Mouse (Mus musculus) kidney, postnatal 0 days (tissue): ENCODE measurements around the gene Bud13. TPM values are rescaled to one million over a fixed set of nuclear protein-coding genes. Genes with fewer than 3 reads are reported as not detected.
A peak's percentile ranks its signal among the peaks of the same experiment; 100 is the strongest.
"Not testable (repeated sequence)": the region's sequence is repeated elsewhere in the genome, so short reads cannot be mapped to it uniquely, and the experiment has no call there.

Source experiments
- ATAC-seq: fragments of 200-750 bp; cut with Nextera tagmentation; replicated peaks from 2 replicates; pipeline ENCODE4 v1.8.0; 2017; ENCODE audit warnings: low read depth, moderate number of reproducible peaks, moderate TSS enrichment, moderate library complexity; ENCODE audit not compliant: low FRiP score
- DNase-seq: peaks from one replicate; pipeline ENCODE4 v3.0.0-alpha.2; 2016; ENCODE audit warnings: low spot score
- H3K27ac ChIP-seq: fragments of 300-500 bp; sonication (generic); 2 replicates; pipeline ENCODE4 v1.5.1; 2014; ENCODE audit warnings: mild to moderate bottlenecking
- H3K27me3 ChIP-seq: fragments of 300-500 bp; sonication (generic); 2 replicates; pipeline ENCODE4 v1.6.1; 2014; ENCODE audit warnings: low read length, mixed read lengths; ENCODE audit not compliant: insufficient read depth
- H3K36me3 ChIP-seq: fragments of 300-500 bp; sonication (generic); 2 replicates; pipeline ENCODE4 v1.6.1; 2014; ENCODE audit warnings: low read length, mixed read lengths; ENCODE audit not compliant: insufficient read depth
- H3K4me1 ChIP-seq: fragments of 300-500 bp; sonication (generic); replicated peaks from 2 replicates; pipeline ENCODE4 v1.6.1; 2014; ENCODE audit warnings: antibody characterized with exemption, low read length, mixed read lengths; ENCODE audit not compliant: insufficient read depth
- H3K4me2 ChIP-seq: fragments of 300-500 bp; sonication (generic); 2 replicates; pipeline ENCODE4 v1.6.1; 2014; ENCODE audit warnings: mild to moderate bottlenecking, low read length, moderate library complexity, mixed read lengths
- H3K4me3 ChIP-seq: fragments of 300-500 bp; sonication (generic); replicated peaks from 2 replicates; pipeline ENCODE4 v1.5.1; 2014; ENCODE audit warnings: low read depth, low read length
- H3K9ac ChIP-seq: fragments of 300-500 bp; sonication (generic); 2 replicates; pipeline ENCODE4 v1.6.1; 2014; ENCODE audit warnings: low read depth, low read length
- H3K9me3 ChIP-seq: fragments of 300-500 bp; sonication (generic); replicated peaks from 2 replicates; pipeline ENCODE4 v1.6.1; 2016; ENCODE audit warnings: low read length, inconsistent platforms, mixed read lengths
- CTCF ChIP-seq: IDR thresholded peaks from 2 replicates; pipeline ENCODE4 v1.5.1; 2016; ENCODE audit warnings: antibody characterized with exemption, low read depth, mild to moderate bottlenecking, moderate library complexity
- WGBS: fragments of 180-500 bp; shearing (Covaris S2); extraction: QIAGEN DNeasy Blood & Tissue Kit; methylation state at CpG from one replicate; pipeline ENCODE4 v1.1.7; 2014; 5-methylcytosine and 5-hydroxymethylcytosine counted together
- polyA plus RNA-seq: library from polyadenylated mRNA; unstranded; fragments of >200 nt; fragmentation: Nextera tagmentation; extraction: Ambion mirVana; gene quantifications from 2 replicates; pipeline ENCODE4 v1.2.1, GENCODE M21; 2015

Bud13 gene
- polyA plus RNA-seq, 1 experiment from 2014 or later: 14.9 TPM

DNA sequence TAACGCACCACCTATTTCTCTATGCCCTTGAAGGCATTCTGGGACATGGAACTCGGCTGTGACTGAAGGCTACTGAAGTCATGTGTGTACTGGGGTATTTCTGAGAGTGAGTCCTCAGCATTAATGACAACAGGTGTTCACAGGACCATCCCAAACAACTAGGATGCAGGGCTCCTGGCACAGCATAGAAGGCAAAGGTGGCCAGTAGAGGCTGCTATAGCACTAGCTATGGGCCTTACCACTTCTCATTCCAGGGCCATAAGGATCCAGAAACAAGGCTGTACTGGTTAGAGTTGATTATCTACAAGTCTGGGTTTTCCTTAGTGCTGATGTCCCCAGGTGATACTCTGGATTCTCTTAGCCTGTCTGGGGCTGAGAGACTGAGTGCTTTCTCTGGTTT lies 32.1 kb downstream of the Bud13 start:
- no peaks in the 10 kb centered on the region for H3K4me1 ChIP-seq
- no peaks in the 10 kb centered on the region for H3K9me3 ChIP-seq
- TF ChIP-seq CTCF: no peak
- no peak overlapping the region for H3K4me3 ChIP-seq
- ATAC-seq (no peak), DNase-seq (no peak)
- no peaks in the 10 kb centered on the region for H3K36me3 ChIP-seq
- no peaks in the 10 kb centered on the region for H3K27me3 ChIP-seq
- WGBS: 39% methylated on average over 2 of the region's 2 CpGs
- no peak overlapping the region for H3K4me2 ChIP-seq
- no peak overlapping the region for H3K27ac ChIP-seq
- H3K9ac ChIP-seq: no peak overlapping the region

DNA sequence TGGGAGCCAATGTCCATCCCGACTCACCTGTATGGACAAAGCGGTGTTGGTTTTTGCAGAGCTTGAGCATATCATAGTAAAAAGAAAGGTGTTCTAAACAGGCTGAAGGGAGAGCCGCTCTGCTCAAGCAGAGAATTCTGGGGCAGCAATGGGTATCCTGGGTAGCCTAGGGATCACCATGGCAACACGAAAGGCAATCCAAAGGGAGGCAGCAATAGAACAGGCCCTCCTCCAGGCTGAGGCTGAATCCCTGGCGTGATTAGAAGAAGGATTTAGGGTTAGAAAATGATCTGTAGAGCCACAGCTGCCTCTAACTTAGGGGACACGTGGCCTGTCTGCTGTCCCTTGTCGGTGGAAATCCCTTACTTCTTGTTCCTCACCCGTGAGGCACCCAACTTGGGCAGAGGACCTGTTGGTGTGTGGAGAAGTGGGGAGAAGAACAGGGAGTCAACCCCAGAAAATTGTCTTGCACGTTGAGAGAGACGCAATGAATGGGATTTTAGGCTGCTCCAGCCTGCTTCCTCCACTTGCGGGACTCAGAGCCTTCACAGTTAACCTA lies 33.1 kb downstream of the Bud13 start:
- no peak overlapping the region for H3K4me3 ChIP-seq
- no peaks in the 10 kb centered on the region for H3K36me3 ChIP-seq
- 40% methylated on average over 11 of the region's 11 CpGs for WGBS
- DNase-seq (no peak), ATAC-seq (no peak)
- no peak overlapping the region for H3K4me2 ChIP-seq
- TF ChIP-seq CTCF: no peak
- no peak overlapping the region for H3K9ac ChIP-seq
- no peaks in the 10 kb centered on the region for H3K9me3 ChIP-seq
- no peaks in the 10 kb centered on the region for H3K4me1 ChIP-seq
- H3K27ac ChIP-seq: no peak overlapping the region
- H3K27me3 ChIP-seq: no peaks in the 10 kb centered on the region

DNA sequence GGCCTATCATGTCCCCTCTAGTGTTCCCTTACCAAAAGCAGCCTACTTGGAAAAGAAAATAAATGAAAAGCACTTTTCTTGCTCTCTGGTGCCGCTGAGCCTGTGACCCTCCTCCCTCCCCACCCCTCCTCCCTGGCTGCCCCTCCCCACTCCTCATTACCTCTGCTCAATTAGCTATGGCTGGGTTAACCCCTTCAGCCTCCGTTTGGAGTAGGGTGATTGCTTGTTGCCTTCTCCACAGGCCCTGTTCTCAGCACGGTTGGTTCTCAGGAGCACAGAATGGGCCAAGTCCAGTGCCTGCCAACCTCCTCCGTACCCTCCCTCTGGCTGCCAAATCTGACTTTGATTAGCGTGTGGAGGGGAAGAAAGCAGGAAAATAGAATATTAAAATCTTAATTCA lies 33.6 kb downstream of the Bud13 start:
- DNase-seq (no peak), ATAC-seq (no peak)
- 29% methylated on average over 5 of the region's 5 CpGs for WGBS
- Histone ChIP-seq H3K4me2 (no peak overlapping the region), H3K9me3 (no peaks in the 10 kb centered on the region), H3K27ac (no peak overlapping the region), H3K9ac (no peak overlapping the region), H3K4me1 (no peaks in the 10 kb centered on the region), H3K36me3 (no peaks in the 10 kb centered on the region), H3K4me3 (no peak overlapping the region), H3K27me3 (no peaks in the 10 kb centered on the region)
- no peak for TF ChIP-seq CTCF

DNA sequence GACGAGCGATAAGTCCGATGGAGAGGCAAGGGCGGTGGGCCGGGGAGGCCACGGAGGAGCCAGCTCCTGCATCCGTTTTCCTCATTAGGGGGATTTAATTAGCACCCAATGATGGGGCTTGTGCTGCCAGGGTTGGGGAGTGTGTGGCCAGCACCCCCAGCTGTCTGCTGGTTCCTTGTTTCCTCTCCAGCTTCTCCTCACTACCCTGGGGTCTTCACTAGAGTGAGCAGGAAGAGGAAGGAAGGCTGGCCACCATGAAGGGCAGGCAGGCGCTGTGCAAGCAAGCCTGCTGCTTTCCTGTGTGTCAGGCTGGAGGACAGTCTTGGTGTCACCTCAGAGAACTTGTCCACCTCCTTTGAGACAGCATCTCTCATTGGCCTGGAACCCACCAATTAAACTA lies 34.1 kb downstream of the Bud13 start:
- WGBS: 72% methylated on average over 8 of the region's 8 CpGs
- no peak overlapping the region for H3K9ac ChIP-seq
- no peaks in the 10 kb centered on the region for H3K27me3 ChIP-seq
- TF ChIP-seq CTCF: no peak
- no peaks in the 10 kb centered on the region for H3K9me3 ChIP-seq
- no peak overlapping the region for H3K27ac ChIP-seq
- H3K4me2 ChIP-seq: no peak overlapping the region
- ATAC-seq: no peak
- no peaks in the 10 kb centered on the region for H3K4me1 ChIP-seq
- no peaks in the 10 kb centered on the region for H3K36me3 ChIP-seq
- no peak overlapping the region for H3K4me3 ChIP-seq
- no peak for DNase-seq

DNA sequence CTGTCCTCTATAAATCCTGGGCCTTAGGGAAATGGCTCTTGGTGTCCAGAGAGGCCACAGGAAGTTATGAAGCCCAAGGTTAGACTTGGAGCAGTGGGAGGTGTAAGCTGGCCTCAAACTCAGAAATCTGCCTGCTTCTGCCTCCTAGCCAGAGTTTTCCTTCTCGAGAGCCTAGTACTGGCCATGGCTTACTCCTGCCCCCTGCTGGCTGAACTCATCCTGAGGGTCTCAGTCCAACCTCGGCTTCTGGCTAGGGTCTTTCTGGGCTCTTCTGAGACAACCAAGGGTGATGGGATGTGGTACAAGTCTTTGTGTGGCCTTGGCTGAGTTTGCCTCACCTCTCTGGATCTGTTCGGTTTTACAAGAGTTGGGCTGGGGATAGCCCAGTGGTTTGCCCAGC lies 35.1 kb downstream of the Bud13 start:
- Histone ChIP-seq H3K27ac (no peak overlapping the region), H3K36me3 (no peaks in the 10 kb centered on the region), H3K4me2 (no peak overlapping the region), H3K4me3 (no peak overlapping the region), H3K27me3 (no peaks in the 10 kb centered on the region), H3K9ac (no peak overlapping the region), H3K9me3 (no peaks in the 10 kb centered on the region), H3K4me1 (no peaks in the 10 kb centered on the region)
- TF ChIP-seq CTCF: peak; percentile 22; the same call in 1 of the 2 replicates
- DNase-seq (no peak), ATAC-seq (no peak)
- WGBS: 95% methylated on average over 3 of the region's 3 CpGs

DNA sequence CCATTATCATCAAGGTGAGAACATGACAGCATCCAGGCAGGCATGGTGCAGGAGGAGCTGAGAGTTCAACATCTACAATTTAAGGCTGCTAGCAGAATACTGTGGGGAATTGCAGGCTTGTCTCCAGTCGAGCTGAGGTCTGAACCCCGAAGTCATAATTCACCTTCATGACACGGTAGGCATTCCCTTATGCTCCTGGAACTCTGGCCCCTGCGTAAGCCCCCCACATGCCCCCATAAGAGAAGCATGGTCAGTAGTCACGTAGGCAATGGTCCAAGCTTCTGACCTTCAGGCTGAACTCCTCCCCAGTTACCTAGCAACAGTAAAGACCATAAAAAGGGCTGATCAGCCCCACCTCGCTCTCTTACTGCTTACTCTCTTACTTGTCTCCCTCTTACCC lies 37.1 kb downstream of the Bud13 start, which contains the start of gene 4931429L15Rik:
TSS of gene 4931429L15Rik (minus strand) at position 101 of the 400 bp plus-strand sequence.
- H3K9me3 ChIP-seq, DNase-seq, H3K9ac ChIP-seq, H3K36me3 ChIP-seq, H3K4me2 ChIP-seq, H3K27ac ChIP-seq, ATAC-seq, H3K4me1 ChIP-seq, H3K4me3 ChIP-seq, H3K27me3 ChIP-seq: not testable (repeated sequence)
- 74% methylated on average over 6 of the region's 6 CpGs for WGBS

DNA sequence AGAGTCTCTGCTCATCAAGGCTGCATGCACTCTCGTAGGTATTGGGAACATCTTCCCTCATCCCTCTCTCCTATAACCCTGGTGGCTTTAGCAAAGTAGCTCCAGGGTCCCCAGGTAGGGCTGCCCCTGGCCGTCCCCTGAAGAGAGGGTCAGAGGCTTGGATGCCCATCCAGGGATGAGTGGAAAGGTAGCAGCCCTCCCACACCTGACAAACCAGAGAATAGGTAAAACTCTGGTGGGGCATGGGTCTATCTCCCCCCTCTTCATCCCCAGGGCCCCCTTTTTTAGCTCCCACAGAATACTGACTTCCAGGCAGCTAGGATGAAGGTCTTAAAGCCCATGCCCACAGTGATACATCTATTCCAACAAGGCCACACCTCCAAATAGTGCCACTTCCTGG lies 37.7 kb downstream of the Bud13 start:
- TF ChIP-seq CTCF: no peak
- Histone ChIP-seq H3K36me3 (no peaks in the 10 kb centered on the region), H3K27ac (no peak overlapping the region), H3K4me3 (no peak overlapping the region), H3K9me3 (no peaks in the 10 kb centered on the region), H3K27me3 (no peaks in the 10 kb centered on the region), H3K4me2 (no peak overlapping the region), H3K4me1 (no peaks in the 10 kb centered on the region), H3K9ac (no peak overlapping the region)
- ATAC-seq: no peak
- DNase-seq: no peak
- WGBS: 84% methylated on average over 2 of the region's 2 CpGs
